Mouse (Mus musculus) cerebellum, adult 2 months (tissue): ENCODE data around the gene Il1rapl1.

Source experiments
- CTCF ChIP-seq: fragments of 200-500 bp; IDR thresholded peaks from 2 replicates; pipeline ENCODE4 v1.5.1; 2011; ENCODE audit warnings: low read depth, mild to moderate bottlenecking, control low read depth, low read length, moderate library complexity, borderline replicate concordance; ENCODE audit not compliant: insufficient read depth
- POLR2A ChIP-seq: fragments of 200-500 bp; IDR thresholded peaks from 2 replicates; pipeline ENCODE4 v1.6.1; 2011; ENCODE audit warnings: low read length, control low read depth, borderline replicate concordance; ENCODE audit not compliant: insufficient read depth

DNA sequence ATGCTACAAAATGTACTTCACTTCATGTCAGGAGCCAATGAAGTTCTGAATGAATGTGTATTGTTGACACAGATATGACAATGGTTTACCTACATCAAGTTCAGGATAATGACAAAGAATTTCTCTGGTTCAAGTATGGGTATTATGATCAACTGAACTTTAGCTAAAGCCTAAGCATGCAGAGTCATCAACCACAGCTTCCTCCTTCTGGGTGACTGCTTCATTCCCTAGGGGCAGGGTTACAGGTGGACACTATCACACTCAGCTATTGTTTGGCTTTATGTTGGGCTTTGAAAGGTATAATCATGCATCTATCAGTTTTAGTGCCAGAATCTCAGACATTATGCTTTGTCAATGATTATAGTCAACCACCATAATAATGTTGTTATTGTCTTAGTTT lies 1166.3 kb downstream of the Il1rapl1 start:
- TF ChIP-seq POLR2A (no peak), CTCF (no peak)
